Comparison of ENCODE assay signal across 13 mouse cellular contexts in the genomic region with DNA sequence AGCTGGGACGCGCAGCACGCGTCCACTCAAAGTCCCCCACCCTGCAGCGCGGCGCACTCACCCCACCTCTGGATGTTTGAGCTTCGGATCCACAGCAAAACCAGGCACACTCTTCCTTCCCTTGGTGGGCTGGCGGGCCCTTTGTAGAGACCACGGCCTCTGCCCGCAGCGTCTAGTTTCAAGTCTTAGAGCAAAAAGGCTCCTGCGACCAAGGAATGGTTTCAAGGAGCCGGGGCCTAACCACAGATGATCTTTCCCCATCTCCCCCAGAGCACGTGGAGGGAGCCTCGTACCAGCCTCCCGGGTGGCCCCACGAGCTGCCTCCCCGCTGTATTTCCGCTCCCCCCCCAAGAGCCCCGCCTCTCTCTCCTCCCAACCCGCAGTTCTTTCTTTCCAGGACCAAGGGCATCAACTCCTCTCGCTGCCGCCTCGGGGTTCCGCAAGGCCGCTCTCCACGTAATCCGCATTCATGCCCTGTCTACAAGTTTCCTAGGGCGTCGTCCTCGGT. TPM values are rescaled to one million over a fixed set of nuclear protein-coding genes. Genes with fewer than 3 reads are reported as not detected.
A peak's percentile ranks its signal among the peaks of the same experiment; 100 is the strongest.
DNase-seq lines count a peak whose midpoint lies in the region; ATAC-seq lines count a peak whose summit lies in the region.
"Had no signal": no experiment of that assay in that cellular context is flagged by ENCODE, and none has a peak within 500 bp of the region (broad histone marks: within the 10 kb centered on the region; RNA-seq: fewer than 3 reads in every experiment).

No protein-coding gene starts in this region.

- H3K36me3 ChIP-seq in kidney, embryonic 15.5 days: no peaks in the 10 kb centered on the region
- H3K36me3 ChIP-seq in midbrain, embryonic 14.5 days (ENCODE audit: control insufficient read depth, insufficient read depth, low read length): no peaks in the 10 kb centered on the region
- no peaks in the 10 kb centered on the region for H3K36me3 ChIP-seq in hindbrain, embryonic 16.5 days (ENCODE audit: control insufficient read depth, insufficient read depth, low read length)
- H3K36me3 ChIP-seq: liver, embryonic 15.5 days had no signal

- H3K9me3 ChIP-seq in kidney, embryonic 15.5 days (replicated peaks): no peaks in the 10 kb centered on the region
- no peaks in the 10 kb centered on the region for H3K9me3 ChIP-seq in midbrain, embryonic 14.5 days (ENCODE audit: control insufficient read depth, low read length)
- no peaks in the 10 kb centered on the region for H3K9me3 ChIP-seq in hindbrain, embryonic 16.5 days (ENCODE audit: control insufficient read depth, low read length)
- H3K9me3 ChIP-seq: liver, embryonic 15.5 days had no signal

- WGBS in kidney, embryonic 15.5 days: 1% methylated on average over 32 of the region's 32 CpGs
- WGBS in midbrain, embryonic 14.5 days: under 1% methylated on average over 32 of the region's 32 CpGs
- 3% methylated on average over 32 of the region's 32 CpGs for WGBS in hindbrain, embryonic 16.5 days

- no peak overlapping the region for H3K9ac ChIP-seq in kidney, embryonic 15.5 days
- no peak overlapping the region for H3K9ac ChIP-seq in midbrain, embryonic 14.5 days (replicated peaks; ENCODE audit: low read length)
- H3K9ac ChIP-seq in hindbrain, embryonic 16.5 days (ENCODE audit: low read depth, low read length): no peak overlapping the region
- H3K9ac ChIP-seq: liver, embryonic 15.5 days had no signal

- no peak overlapping the region for H3K4me3 ChIP-seq in kidney, embryonic 15.5 days (replicated peaks)
- H3K4me3 ChIP-seq in midbrain, embryonic 14.5 days (replicated peaks; ENCODE audit: low read depth, low read length): no peak overlapping the region
- no peak overlapping the region for H3K4me3 ChIP-seq in hindbrain, embryonic 16.5 days (ENCODE audit: low read length)
- H3K4me3 ChIP-seq: liver, embryonic 15.5 days; myocyte had no signal

- no peak overlapping the region for H3K27ac ChIP-seq in kidney, embryonic 15.5 days
- H3K27ac ChIP-seq in midbrain, embryonic 14.5 days (replicated peaks; ENCODE audit: low read depth, low read length): no peak overlapping the region
- H3K27ac ChIP-seq in hindbrain, embryonic 16.5 days (ENCODE audit: low read depth, low read length): no peak overlapping the region
- H3K27ac ChIP-seq: liver, embryonic 15.5 days had no signal

- ATAC-seq in kidney, embryonic 15.5 days (replicated peaks; ENCODE audit: low FRiP score): no peak
- ATAC-seq in common myeloid progenitor, adult 5-6 weeks (replicated peaks; ENCODE audit: low read depth, poor library complexity, severe bottlenecking): peak; percentile 20
- peak; percentile 51 for ATAC-seq in granulocyte monocyte progenitor cell, adult 5-6 weeks (replicated peaks; ENCODE audit: poor library complexity, severe bottlenecking)
- no peak for ATAC-seq in midbrain, embryonic 14.5 days (ENCODE audit: low FRiP score, low TSS enrichment)
- ATAC-seq in hindbrain, embryonic 16.5 days: no peak
- ATAC-seq: Patski had no signal

- H3K27me3 ChIP-seq in kidney, embryonic 15.5 days: peaks cover 98% of the 10 kb centered on the region
- H3K27me3 ChIP-seq in midbrain, embryonic 14.5 days (ENCODE audit: control insufficient read depth, insufficient read depth, low read length): peaks cover 91% of the 10 kb centered on the region
- H3K27me3 ChIP-seq in hindbrain, embryonic 16.5 days (replicated peaks; ENCODE audit: control insufficient read depth, insufficient read depth, low read length): peaks cover 49% of the 10 kb centered on the region
- H3K27me3 ChIP-seq: Patski had no signal

- peaks cover 37% of the 10 kb centered on the region for H3K4me1 ChIP-seq in kidney, embryonic 15.5 days
- peaks cover 9% of the 10 kb centered on the region; the same call in 1 of the 2 replicates for H3K4me1 ChIP-seq in midbrain, embryonic 14.5 days (ENCODE audit: control insufficient read depth, insufficient read depth, low read length)
- no peaks in the 10 kb centered on the region; the same call in 1 of the 2 replicates for H3K4me1 ChIP-seq in hindbrain, embryonic 16.5 days (ENCODE audit: control insufficient read depth, insufficient read depth, low read depth, low read length)

- H3K4me2 ChIP-seq in kidney, embryonic 15.5 days: peak overlapping the region; percentile 7; the same call in 1 of the 2 replicates
- H3K4me2 ChIP-seq in midbrain, embryonic 14.5 days (ENCODE audit: low read length): no peak overlapping the region
- H3K4me2 ChIP-seq in hindbrain, embryonic 16.5 days (ENCODE audit: low read length): no peak overlapping the region
- H3K4me2 ChIP-seq: liver, embryonic 15.5 days had no signal

- DNase-seq in kidney, adult 8-10 months: no peak
- DNase-seq in midbrain, embryonic 14.5 days: peak; percentile 45
- no peak for DNase-seq in frontal cortex, postnatal 10 days (ENCODE audit: low spot score in 2 of 2)
- DNase-seq: right cerebral cortex, postnatal 4 days had no signal

RNA-seq across cellular contexts. Expression of a gene that starts 1.7 kb away (rescaled TPM):
- polyA plus RNA-seq in kidney, embryonic 15.5 days (2015; fragmentation: Nextera tagmentation; extraction: Ambion mirVana): 0.26 and 0.48 TPM in 2 replicates
- 0.64 and 2.5 TPM in 2 replicates for total RNA-seq in common myeloid progenitor, adult 5-6 weeks (2017)
- total RNA-seq in granulocyte monocyte progenitor cell, adult 5-6 weeks (2014; fragmentation: Nextera tagmentation): not detected in 2 replicates
- total RNA-seq in granulocyte monocyte progenitor cell, adult 5-6 weeks (2017): not detected in 2 replicates
- polyA plus RNA-seq in midbrain, embryonic 14.5 days (2014; fragmentation: Nextera tagmentation; extraction: Ambion mirVana): 0.30 and 0.62 TPM in 2 replicates
- polyA plus RNA-seq in hindbrain, embryonic 16.5 days (2015; fragmentation: Nextera tagmentation; extraction: Ambion mirVana): 0.19 TPM in 1 of 2 replicates, not detected in the other
- total RNA-seq: layer of hippocampus, adult 18-20 months had no signal
- polyA plus RNA-seq: heart, embryonic 14.5 days; myocyte had no signal

Comparison
In these comparisons a context has a peak if more than half of its experiments do, and no peak if none do; other contexts are left out.
1. ATAC-seq: peak in common myeloid progenitor, adult 5-6 weeks (single experiment) and granulocyte monocyte progenitor cell, adult 5-6 weeks (single experiment); none in kidney, embryonic 15.5 days (single experiment), midbrain, embryonic 14.5 days (single experiment) and hindbrain, embryonic 16.5 days (single experiment).